Mouse (Mus musculus) layer of hippocampus, adult 9-10 months (tissue): ENCODE measurements around the gene Mum1.
"Not testable (repeated sequence)": the region's sequence is repeated elsewhere in the genome, so short reads cannot be mapped to it uniquely, and the experiment has no call there.

Source experiments
- DNase-seq: peaks from one replicate; pipeline ENCODE4 v3.0.0; 2022; ENCODE audit warnings: low spot score

The Mum1 gene

GRCm38 (mm10) chr10:80208248-80208647 lies 18.0 kb upstream of the Mum1 start:
- no peak for DNase-seq

GRCm38 (mm10) chr10:80208841-80209371 lies 17.3 kb upstream of the Mum1 start:
- DNase-seq = no peak

GRCm38 (mm10) chr10:80211547-80212103 lies 14.6 kb upstream of the Mum1 start:
- DNase-seq = not testable (repeated sequence)

DNA sequence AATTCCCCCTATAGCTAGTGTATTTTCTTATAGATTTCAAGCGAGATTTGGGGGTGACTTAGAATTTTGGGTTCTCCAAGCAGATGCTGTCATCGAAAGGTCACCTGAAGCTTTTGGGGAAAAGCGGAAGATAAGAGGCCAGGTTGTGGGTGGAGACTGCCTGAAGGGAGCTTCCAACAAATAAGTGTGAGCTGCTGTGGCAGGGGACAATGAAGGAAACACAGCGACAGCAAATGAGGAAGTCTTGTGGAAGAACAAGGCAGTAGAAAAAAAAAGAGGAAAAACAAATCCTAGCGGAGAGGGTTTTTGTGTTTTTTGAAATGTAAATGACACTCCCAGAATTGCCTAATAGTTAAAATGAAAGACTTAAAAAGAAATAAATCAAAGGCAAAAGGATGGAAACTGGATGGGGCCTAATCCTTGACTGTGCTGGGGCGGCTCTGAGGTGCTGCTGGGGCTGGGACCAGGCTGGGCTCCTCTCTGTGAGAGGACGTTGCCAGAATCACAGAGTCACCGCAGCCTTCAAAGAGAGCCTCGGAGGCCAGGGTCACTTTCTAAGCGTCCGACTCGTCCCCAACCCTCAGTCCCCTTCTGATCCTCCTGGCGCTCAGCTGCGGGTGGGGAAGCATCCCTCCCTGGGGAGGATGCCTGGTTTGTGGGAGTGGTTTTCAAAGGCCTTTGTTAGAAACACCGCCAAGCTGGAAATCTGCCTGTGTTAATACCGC lies 11.0 kb upstream of the Mum1 start:
- no peak for DNase-seq

GRCm38 (mm10) chr10:80220676-80221075 lies 5.6 kb upstream of the Mum1 start:
- no peak for DNase-seq

GRCm38 (mm10) chr10:80223137-80223536 lies 3.1 kb upstream of the Mum1 start:
- DNase-seq = not testable (repeated sequence)

- DNase-seq = no peak
Measured at GRCm38 (mm10) chr10:80226071-80226415, 191 bp upstream of the Mum1 start.

- no peak for DNase-seq
Measured at GRCm38 (mm10) chr10:80227166-80227539, 919 bp downstream of the Mum1 start.

DNA sequence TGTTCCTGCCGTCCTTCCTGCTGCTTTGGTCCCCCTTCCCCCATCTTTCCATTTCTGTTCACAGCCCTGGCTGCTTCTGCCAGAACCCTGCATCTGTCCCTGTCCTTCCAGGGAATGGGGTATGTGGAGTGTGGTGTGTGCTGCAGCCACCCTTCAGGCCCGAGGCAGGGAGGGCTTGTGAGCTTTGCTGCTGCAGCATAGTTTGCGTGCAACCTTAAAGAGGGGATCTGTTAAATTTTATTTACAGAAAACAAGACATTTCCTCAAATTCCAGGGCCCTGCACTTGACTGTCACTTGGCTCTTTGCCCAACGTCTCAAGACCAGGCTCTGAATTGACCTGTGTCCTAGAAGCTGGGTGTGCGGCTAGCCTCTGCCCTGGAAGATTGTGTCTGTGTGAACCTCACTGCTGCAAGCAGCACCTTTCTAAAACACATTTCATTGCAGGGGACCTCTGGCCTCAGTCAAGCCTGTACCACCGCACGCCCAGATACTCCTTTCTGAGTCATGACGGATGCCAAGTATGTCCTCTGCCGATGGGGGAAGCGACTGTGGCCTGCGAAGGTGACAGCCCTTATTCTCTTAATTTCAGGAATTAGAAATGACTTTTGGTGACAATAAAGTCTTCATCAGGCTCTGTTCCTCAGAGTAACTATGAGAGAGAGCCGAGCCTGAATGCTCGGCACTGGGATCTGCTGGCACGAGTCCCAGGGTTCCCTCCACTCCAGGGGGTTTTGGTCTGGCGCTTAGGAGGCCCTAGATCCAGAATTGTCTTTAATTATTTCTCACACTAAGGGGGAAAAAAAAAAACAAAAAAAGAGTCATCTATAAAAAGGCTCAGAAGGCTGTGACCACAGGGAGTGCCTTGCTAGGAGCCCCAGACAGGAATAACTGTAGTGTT lies 1.9 kb downstream of the Mum1 start:
- no peak for DNase-seq

GRCm38 (mm10) chr10:80236145-80236825 lies 10.1 kb downstream of the Mum1 start:
- no peak for DNase-seq

DNA sequence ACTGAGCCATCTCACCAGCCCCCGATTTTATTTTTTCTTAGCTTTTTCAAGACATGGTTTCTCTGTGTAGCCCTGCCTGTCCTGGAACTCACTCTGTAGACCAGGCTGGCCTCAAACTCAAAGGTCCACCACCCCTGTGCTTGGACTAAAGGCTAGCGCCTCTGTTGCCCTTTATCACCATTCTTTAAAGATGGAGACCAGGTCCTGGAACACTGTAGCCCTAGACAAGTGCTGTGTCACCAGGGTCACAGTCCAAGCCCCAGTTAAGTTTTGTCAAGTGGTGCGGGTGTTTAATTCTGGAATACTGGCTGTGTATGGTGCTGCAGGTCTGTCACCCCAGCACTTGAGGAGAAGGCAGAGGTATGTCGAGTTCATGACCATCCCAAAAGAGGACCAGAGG lies 10.8 kb downstream of the Mum1 start:
- DNase-seq = no peak

DNA sequence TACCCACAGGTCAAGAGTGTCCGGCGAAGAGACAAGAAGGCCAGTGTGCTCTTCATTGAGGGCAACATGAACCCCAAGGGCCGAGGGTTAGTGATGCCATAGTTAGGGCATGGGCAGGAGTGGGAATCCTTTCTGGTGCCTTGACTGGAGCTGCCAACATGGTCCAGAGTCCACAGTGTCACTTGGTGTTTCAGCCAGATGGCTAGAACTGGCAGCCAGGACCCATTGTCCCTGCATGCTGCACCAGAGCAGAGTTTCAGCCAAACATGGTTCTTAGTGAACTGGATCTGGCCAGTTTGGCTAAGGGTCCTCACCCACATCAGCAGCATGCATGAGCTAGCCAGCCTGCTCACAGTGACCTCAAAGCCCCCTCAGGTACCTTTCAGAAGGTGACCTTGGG lies 12.1 kb downstream of the Mum1 start:
- no peak for DNase-seq

DNA sequence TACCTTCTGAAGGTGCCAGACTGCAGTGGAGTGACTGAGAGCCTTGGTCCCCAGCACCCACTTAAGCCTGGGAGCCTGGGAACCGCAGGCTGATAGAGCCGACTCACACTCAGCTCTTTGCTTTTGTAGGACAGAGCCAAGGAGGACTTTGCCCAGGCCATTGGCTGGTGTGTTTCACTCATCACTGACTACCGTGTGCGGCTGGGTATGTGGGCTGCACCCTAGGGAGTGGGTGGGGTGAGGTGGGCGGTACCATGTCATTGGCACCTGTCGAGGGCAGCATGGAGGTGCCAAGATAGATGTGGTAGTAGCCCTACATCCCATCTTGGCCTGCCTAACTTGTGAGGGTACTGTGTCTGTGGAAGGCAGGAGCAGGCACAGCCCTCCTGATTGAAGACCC lies 13.6 kb downstream of the Mum1 start:
- DNase-seq = no peak

DNA sequence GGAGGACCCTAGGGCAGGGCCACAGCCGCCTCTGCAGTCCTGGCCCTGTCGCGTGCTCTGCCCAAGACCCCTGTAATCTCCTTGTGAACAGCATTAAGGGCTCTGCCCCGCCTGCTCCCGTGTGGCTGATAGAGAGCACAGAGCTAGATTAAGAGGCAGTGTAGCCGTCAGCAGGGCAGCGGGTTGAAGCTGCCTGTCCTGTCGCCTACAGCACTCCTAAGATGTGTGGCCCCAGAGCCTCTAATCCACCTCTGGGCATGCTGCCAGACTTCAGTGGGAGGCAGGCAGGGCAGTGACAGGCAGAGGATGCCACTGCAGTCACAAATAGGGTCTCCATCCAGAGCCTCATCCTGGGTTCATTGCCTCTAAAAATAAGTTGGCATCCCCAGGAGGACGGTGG lies 15.9 kb downstream of the Mum1 start:
- no peak for DNase-seq

DNA sequence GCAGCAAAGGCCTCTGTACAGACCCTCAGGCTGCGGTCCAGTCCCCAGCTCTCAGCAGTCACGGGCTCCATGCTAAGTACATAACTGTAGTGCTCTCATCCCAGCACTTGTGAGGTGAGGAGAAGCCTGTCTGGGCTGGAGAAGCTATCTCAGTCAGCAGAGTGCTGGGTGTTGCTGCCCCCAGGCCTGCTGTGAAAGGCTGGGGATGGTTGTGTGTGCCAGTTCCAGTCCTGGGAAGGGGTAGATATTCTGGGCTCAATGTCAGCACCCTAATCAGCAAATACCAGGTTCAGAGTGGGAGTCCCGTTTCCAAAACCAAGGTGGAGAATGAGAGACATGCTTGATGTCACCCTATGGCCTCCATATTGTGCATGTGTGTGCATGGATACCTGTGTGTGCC lies 16.4 kb downstream of the Mum1 start:
- DNase-seq = no peak

- no peak for DNase-seq
Measured at GRCm38 (mm10) chr10:80244791-80245399, 18.7 kb downstream of the Mum1 start.

- DNase-seq = peak; percentile 77
Measured at GRCm38 (mm10) chr10:80245600-80245999, 19.4 kb downstream of the Mum1 start.

- no peak for DNase-seq
Measured at GRCm38 (mm10) chr10:80247849-80248248, 21.6 kb downstream of the Mum1 start.

- DNase-seq = not testable (repeated sequence)
Measured at GRCm38 (mm10) chr10:80248437-80248836, 22.2 kb downstream of the Mum1 start.

GRCm38 (mm10) chr10:80248971-80249640 lies 22.9 kb downstream of the Mum1 start, which contains the start of gene Ndufs7:
Gene Ndufs7 (plus strand): TSS chr10:80249121.
- DNase-seq = peak; percentile 98

DNA sequence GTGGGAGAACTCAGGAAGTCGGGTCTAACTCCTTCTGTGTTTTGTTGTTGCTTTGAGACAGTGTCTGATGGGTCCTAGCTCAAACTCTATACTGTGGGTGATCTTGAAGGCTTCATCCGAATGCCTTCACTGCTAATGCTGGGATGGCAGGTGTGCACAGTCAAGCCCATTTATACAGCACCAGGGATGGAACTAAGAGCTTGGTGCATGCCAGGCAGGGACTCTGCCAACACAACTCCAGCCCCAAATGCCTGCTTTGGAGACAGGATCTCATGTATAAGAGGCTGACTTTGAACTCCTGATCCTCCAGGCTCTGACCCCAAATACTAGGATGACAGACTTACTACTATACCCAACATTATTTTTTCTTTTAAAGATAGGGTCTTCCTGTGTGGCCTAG lies 23.8 kb downstream of the Mum1 start:
- DNase-seq = no peak
